Mouse (Mus musculus) lung, adult 2 months (tissue): ENCODE measurements at regions not wholly inside any gene's neighbourhood (a gene's known extent, or its start where the extent isn't known, plus 50 kb on each side); places are given as distances from the start of the nearest gene placed in this dataset.

Experiments
- CTCF ChIP-seq: fragments of 200-500 bp; IDR thresholded peaks from 2 replicates; pipeline ENCODE4 v1.5.1; 2011; ENCODE audit warnings: mild to moderate bottlenecking, low read length, control low read depth; ENCODE audit not compliant: insufficient read depth
- POLR2A ChIP-seq: fragments of 200-500 bp; IDR thresholded peaks from 2 replicates; pipeline ENCODE4 v1.6.1; 2011; ENCODE audit warnings: low read depth, mild to moderate bottlenecking, control low read depth, low read length, borderline replicate concordance; ENCODE audit errors: extremely low read depth

GRCm38 (mm10) chr3:133880626-133881025, 335.7 kb upstream of the Tet2 start:
- TF ChIP-seq POLR2A = no peak
- no peak for TF ChIP-seq CTCF
